Mouse (Mus musculus) heart, embryonic 12.5 days (tissue): ENCODE measurements at regions not wholly inside any gene's neighbourhood (a gene's known extent, or its start where the extent isn't known, plus 50 kb on each side); places are given as distances from the start of the nearest gene placed in this dataset.

Source experiments
- ATAC-seq: fragments of 200-750 bp; cut with Nextera tagmentation; 2 replicates; pipeline ENCODE4 v1.8.0; 2017; ENCODE audit warnings: moderate TSS enrichment, moderate library complexity; ENCODE audit not compliant: insufficient number of reproducible peaks, low FRiP score
- H3K27ac ChIP-seq: fragments of 300-500 bp; sonication (generic); 2 replicates; pipeline ENCODE4 v1.5.1; 2016; ENCODE audit warnings: mild to moderate bottlenecking, moderate library complexity; ENCODE audit not compliant: poor library complexity, severe bottlenecking
- H3K27me3 ChIP-seq: fragments of 300-500 bp; sonication (generic); replicated peaks from 2 replicates; pipeline ENCODE4 v1.6.1; 2016; ENCODE audit warnings: mild to moderate bottlenecking, moderate library complexity
- H3K36me3 ChIP-seq: fragments of 300-500 bp; sonication (generic); 2 replicates; pipeline ENCODE4 v1.6.1; 2016; ENCODE audit warnings: mild to moderate bottlenecking, moderate library complexity
- H3K4me1 ChIP-seq: fragments of 300-500 bp; sonication (generic); replicated peaks from 2 replicates; pipeline ENCODE4 v1.6.1; 2016; ENCODE audit warnings: mild to moderate bottlenecking
- H3K4me2 ChIP-seq: fragments of 300-500 bp; sonication (generic); 2 replicates; pipeline ENCODE4 v1.6.1; 2016; ENCODE audit warnings: mild to moderate bottlenecking, moderate library complexity
- H3K4me3 ChIP-seq: fragments of 300-500 bp; sonication (generic); 2 replicates; pipeline ENCODE4 v1.5.1; 2016; ENCODE audit warnings: mild to moderate bottlenecking
- H3K9ac ChIP-seq: fragments of 300-500 bp; sonication (generic); 2 replicates; pipeline ENCODE4 v1.6.1; 2016; ENCODE audit warnings: mild to moderate bottlenecking, moderate library complexity
- H3K9me3 ChIP-seq: fragments of 300-500 bp; sonication (generic); replicated peaks from 2 replicates; pipeline ENCODE4 v1.6.1; 2016; ENCODE audit warnings: mild to moderate bottlenecking, moderate library complexity
- WGBS: fragments of 180-500 bp; shearing (Covaris S2); methylation state at CpG from one replicate; pipeline ENCODE4 v1.1.7; 2016; 5-methylcytosine and 5-hydroxymethylcytosine counted together

DNA sequence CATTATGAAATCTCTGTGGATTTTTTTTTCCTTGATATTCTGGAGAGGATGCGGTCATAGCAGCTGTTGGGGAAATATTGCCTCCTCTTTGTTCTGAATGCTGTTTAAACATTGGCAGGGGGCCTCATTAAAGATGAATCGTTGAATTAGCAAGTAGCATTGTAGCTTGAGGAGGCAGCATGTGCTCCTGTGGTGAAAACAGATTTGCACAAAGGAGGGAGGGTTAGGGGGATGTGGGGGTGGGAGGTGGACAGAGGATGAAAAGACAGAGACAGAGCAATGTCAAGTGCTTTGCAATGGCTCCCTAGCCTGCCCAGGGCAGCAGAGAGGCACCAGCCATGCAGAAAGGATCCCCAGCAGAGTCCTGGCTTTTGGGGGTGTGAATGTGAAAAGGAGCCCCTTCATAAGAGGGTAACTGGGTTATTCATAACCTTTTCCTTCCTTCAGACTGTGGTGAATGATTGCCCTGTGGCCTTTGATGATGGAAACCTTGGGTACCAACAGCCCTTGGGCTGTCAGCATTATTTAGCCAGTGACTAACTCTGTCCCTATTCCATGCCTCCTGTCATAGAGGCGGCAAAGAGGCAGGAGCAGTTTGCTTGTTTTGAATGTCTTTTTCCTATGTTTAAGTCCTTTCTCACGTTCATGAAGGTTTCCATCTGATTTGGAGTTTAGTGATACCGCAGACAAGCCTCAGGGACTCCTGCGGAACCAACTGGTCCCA lies 1541.6 kb upstream of the Gulo start:
- Histone ChIP-seq H3K4me2 (no peak overlapping the region), H3K4me1 (no peaks in the 10 kb centered on the region), H3K9me3 (peaks cover 6% of the 10 kb centered on the region), H3K4me3 (no peak overlapping the region), H3K36me3 (no peaks in the 10 kb centered on the region), H3K9ac (no peak overlapping the region), H3K27ac (no peak overlapping the region), H3K27me3 (no peaks in the 10 kb centered on the region)
- 72% methylated on average over 6 of the region's 6 CpGs for WGBS
- no peak for ATAC-seq

DNA sequence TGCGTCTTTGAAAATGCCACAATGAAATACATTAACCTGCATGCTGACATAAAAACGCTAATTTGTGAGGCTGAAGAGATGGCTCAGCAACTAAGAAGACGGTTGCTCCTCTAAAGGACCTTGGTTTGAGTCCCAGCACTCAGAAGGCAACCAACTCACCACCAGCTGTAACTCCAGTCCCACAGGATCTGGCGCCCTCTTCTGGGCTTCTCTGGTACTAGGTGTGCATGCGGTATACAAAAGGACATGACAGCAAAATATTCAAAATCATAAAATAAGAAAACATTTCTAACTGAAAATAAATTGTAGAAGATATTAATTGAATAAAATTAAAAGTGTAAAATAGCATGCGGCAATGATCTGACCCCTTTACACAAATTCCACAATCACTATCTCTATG lies 1539.7 kb upstream of the Gulo start:
- 78% methylated on average over 6 of the region's 6 CpGs for whole genome bisulfite sequencing
- no peak for ATAC-seq
- Histone ChIP-seq H3K27ac (no peak overlapping the region), H3K36me3 (0 out of 2 replicates have a peak, but pooled peaks cover 2% of the 10 kb centered on the region), H3K27me3 (no peaks in the 10 kb centered on the region), H3K9me3 (peaks cover 12% of the 10 kb centered on the region), H3K9ac (no peak overlapping the region), H3K4me2 (no peak overlapping the region), H3K4me1 (no peaks in the 10 kb centered on the region), H3K4me3 (no peak overlapping the region)

DNA sequence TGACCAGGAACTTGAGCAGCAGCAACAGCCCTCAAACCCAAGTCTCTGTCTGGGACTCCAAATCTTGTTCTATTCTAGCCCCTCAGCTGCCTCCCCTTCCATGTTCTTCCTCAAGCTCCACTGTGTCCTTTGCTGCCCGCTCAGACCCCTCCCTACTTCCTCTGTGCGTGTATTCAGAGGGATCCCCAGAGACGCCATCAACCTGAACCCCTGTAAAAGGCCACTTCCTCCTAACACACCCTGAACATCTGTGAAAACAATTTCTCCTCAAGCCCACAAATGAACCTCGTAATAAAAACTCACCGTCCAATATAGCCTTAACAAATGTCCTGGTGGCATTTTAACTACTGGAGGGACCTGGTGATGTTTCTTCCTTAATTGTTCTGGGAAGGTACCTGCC lies 1536.0 kb upstream of the Gulo start:
- Histone ChIP-seq H3K4me1 (no peaks in the 10 kb centered on the region), H3K27ac (no peak overlapping the region), H3K27me3 (no peaks in the 10 kb centered on the region), H3K36me3 (0 out of 2 replicates have a peak, but pooled peaks cover 3% of the 10 kb centered on the region), H3K9ac (no peak overlapping the region), H3K4me2 (no peak overlapping the region), H3K4me3 (no peak overlapping the region), H3K9me3 (peaks cover 20% of the 10 kb centered on the region)
- ATAC-seq = no peak
- WGBS = 66% methylated on average over 5 of the region's 5 CpGs

DNA sequence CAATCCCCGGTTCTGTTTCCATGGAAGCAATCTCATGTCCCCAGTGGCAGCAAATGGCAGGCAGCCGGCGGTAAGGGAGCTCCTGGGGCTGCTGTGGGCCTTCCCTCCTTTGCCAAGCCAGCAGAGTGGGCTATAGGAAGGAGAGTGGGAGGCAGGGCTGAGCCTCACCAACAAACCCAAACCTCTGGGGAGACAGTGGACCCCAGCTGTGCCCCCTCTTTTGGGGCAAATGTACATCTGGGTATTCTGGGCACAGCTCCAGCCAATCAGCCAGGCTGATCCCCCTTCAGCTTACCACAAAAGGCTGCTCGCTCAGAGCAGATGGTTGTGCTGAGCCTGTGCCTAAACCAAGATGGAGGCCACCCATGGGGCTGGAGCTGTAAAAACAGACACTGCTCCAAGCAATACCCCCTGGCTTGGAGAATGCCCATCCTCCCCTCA lies 1532.3 kb upstream of the Gulo start:
- Histone ChIP-seq H3K27ac (no peak overlapping the region), H3K4me1 (0 out of 2 replicates have a peak, but pooled peaks cover 5% of the 10 kb centered on the region), H3K36me3 (0 out of 2 replicates have a peak, but pooled peaks cover 3% of the 10 kb centered on the region), H3K27me3 (no peaks in the 10 kb centered on the region), H3K4me3 (no peak overlapping the region), H3K9me3 (peaks cover 14% of the 10 kb centered on the region), H3K4me2 (no peak overlapping the region), H3K9ac (no peak overlapping the region)
- 21% methylated on average over 4 of the region's 4 CpGs for WGBS
- no peak for ATAC-seq

DNA sequence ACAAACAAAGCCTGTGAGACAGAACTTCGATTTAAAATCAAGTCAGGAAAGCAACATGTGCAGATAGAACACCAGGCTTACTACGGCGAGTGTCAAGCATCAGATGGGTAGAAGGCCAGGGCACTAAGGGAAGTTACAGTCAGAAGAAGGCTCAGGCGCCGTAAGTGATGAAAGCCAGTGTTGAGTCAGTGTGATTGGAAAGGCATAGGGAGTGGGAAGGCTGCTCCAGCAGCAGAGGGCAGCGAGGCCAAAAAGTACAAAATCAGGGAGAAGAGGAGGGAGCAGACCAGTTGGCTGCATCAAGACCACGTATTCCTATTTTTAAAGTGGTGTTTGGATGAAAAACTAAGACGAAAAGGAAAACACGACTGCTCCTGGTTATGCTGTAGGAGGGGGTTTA lies 1529.7 kb upstream of the Gulo start:
- 0 out of 2 replicates have a peak, but pooled peaks cover 5% of the 10 kb centered on the region for H3K4me1 ChIP-seq
- H3K9ac ChIP-seq = no peak overlapping the region
- H3K4me3 ChIP-seq = no peak overlapping the region
- no peak overlapping the region for H3K4me2 ChIP-seq
- 39% methylated on average over 9 of the region's 9 CpGs for WGBS
- peaks cover 7% of the 10 kb centered on the region for H3K9me3 ChIP-seq
- H3K36me3 ChIP-seq = 0 out of 2 replicates have a peak, but pooled peaks cover under 1% of the 10 kb centered on the region
- no peak for ATAC-seq
- H3K27ac ChIP-seq = no peak overlapping the region
- H3K27me3 ChIP-seq = no peaks in the 10 kb centered on the region

DNA sequence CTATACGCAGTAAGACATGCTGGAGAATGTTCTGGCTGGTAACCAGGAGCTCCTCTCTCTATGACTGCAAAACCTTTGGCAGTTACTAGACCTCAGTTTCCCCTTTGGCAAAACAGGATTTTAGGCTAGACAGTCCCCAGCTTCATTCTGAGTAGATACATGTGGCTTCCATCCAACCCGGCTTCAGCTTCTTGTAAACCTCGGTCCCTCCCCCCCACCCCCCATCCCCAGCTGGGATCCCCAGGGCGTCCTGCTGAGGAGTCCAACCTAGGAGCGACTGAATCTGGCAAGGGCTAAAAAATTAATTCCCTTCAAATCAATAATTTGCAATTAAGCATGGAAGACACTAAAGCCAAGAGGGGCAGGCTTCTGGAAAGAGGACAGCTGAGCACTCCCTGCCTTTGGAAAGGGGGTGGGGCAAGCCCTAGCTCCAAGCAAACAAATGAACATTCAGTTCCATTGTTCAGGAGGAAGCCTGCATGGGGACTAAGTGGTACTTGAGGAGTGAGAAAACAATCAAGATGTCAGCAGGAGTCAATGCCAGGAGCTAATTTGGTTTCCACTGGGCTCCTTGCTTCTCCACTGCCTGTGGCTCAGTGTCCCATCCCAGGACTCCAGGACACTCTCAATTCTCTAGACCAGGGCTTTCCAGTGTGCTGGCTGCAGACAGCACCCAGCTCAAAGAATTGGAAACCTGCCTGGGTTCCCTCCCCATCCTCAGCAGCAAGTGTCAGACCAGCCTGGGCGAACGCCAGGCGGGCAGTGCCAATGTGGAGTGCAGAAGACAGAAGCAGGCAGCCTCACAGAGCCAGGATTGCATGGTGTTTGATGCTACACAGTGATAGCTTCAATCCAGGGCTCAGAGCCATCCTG lies 1528.0 kb upstream of the Gulo start:
- Histone ChIP-seq H3K27ac (no peak overlapping the region), H3K4me2 (no peak overlapping the region), H3K27me3 (no peaks in the 10 kb centered on the region), H3K36me3 (no peaks in the 10 kb centered on the region), H3K4me3 (no peak overlapping the region), H3K4me1 (0 out of 2 replicates have a peak, but pooled peaks cover 5% of the 10 kb centered on the region), H3K9me3 (no peaks in the 10 kb centered on the region), H3K9ac (no peak overlapping the region)
- 0 out of 2 replicates have a peak, but pooled peaks have one; percentile 29 for ATAC-seq
- WGBS = 41% methylated on average over 8 of the region's 8 CpGs

DNA sequence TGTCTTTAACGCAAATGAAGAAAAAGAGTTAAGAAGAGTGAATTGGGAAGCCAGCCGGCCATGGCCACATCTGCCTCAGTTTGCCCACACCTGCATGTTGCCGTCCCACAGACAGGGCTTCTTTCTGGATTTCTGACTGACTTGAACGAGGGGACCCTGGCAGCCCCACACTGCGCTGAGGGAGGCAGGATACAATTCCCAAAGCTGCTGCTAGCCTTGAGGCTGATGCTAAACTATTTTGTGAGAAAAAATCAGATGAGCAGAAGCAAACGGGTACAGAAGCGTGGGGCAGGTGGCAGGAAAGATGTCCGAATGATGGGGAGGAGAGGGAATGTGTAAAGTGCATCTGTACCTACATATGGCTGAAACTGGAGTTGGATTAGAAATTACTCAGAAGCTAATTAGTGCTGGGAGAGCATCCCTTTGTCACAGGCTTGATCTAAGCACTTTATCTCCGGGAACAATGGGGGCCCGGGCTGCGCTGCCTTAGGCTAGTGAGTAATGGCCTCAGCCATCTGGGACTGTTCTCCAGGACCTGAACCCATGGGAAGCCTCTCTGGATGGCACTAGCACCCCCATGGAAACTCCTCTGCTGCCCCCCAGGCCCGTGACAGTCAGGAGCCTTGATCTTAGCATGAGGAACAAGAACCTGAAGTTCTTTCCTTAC lies 1497.9 kb upstream of the Gulo start:
- Histone ChIP-seq H3K4me2 (no peak overlapping the region), H3K27me3 (no peaks in the 10 kb centered on the region), H3K4me3 (no peak overlapping the region), H3K9me3 (no peaks in the 10 kb centered on the region), H3K27ac (no peak overlapping the region), H3K4me1 (no peaks in the 10 kb centered on the region), H3K36me3 (no peaks in the 10 kb centered on the region), H3K9ac (no peak overlapping the region)
- WGBS = 80% methylated on average over 12 of the region's 12 CpGs
- no peak for ATAC-seq

DNA sequence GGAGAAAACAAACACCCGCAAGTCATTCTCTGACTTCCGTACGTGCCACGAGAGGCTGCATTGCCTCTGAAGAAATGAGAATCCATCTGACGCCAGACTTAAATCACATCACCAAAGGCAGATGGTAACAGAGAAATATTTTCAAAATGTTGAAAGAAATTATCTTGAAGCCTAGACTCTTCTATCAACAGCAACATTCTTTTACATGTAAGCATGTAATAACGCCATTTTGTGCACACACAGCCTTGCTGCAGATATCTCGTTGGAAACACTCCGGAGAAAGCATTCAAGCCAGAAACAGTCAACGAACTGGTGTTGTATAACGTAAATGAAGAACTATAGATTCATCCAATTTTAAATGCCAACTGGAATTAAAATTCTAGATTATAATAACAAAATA lies 1483.1 kb upstream of the Gulo start:
- WGBS = 85% methylated on average over 10 of the region's 10 CpGs

DNA sequence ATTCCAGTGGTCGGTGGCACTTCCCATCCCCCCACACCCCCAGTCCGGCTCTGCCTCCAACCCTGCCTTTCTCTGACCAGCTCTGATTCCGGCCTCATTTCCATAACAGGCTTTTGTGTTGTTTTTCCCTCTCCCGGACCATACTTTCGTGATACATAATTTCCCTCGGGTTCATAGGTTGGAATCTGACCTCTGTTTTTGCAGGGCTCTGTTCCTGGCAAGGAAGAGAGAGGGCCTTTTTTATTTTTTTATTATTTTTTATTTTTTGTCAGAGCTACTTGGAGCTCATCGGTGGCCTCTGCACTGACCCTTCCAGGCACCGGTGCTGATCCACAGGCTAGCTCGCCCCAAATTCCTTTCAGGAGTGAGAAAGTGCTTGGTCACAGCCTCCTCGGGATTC lies 1477.7 kb upstream of the Gulo start:
- Histone ChIP-seq H3K36me3 (no peaks in the 10 kb centered on the region), H3K9ac (no peak overlapping the region), H3K4me1 (peaks cover 6% of the 10 kb centered on the region; the same call in 1 of the 2 replicates), H3K4me3 (no peak overlapping the region), H3K27ac (no peak overlapping the region), H3K27me3 (no peaks in the 10 kb centered on the region), H3K4me2 (no peak overlapping the region), H3K9me3 (no peaks in the 10 kb centered on the region)
- 29% methylated on average over 10 of the region's 10 CpGs for WGBS
- no peak for ATAC-seq

More for the DNA sequence above, 1483.1 kb upstream of the Gulo start:
- Histone ChIP-seq H3K27ac (no peak overlapping the region), H3K27me3 (no peaks in the 10 kb centered on the region), H3K9ac (no peak overlapping the region), H3K4me3 (no peak overlapping the region), H3K4me2 (no peak overlapping the region), H3K36me3 (no peaks in the 10 kb centered on the region), H3K9me3 (no peaks in the 10 kb centered on the region), H3K4me1 (no peaks in the 10 kb centered on the region)
- ATAC-seq = no peak

DNA sequence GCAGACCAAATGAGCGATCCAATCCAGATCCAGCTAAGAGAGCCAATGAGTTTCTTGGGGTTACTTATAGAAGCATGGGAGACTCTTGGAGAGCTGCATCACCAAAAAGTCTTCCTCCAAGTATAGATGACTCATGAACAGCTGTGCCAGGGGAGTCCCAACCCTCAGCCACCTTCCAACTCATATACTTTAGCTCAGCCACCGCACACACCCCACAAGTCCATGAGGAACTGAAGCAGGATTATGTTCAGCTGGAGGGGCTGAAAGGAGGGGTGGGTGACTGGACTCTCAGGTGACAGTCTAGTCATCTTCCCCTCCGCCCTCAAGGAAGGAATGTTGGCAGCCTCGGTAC lies 1476.4 kb upstream of the Gulo start:
- Histone ChIP-seq H3K27me3 (no peaks in the 10 kb centered on the region), H3K36me3 (no peaks in the 10 kb centered on the region), H3K27ac (no peak overlapping the region), H3K4me2 (no peak overlapping the region), H3K9ac (no peak overlapping the region), H3K4me3 (no peak overlapping the region), H3K9me3 (no peaks in the 10 kb centered on the region), H3K4me1 (peaks cover 6% of the 10 kb centered on the region; the same call in 1 of the 2 replicates)
- no peak for ATAC-seq
- WGBS = 84% methylated on average over 4 of the region's 4 CpGs
